Comparison of ENCODE assay signal across 16 mouse cellular contexts in genomic region chr11:5907096-5907495, GRCm38 (mm10). TPM values are rescaled to one million over a fixed set of nuclear protein-coding genes. Genes with fewer than 3 reads are reported as not detected.
"Had no signal": no experiment of that assay in that cellular context is flagged by ENCODE, and none has a peak within 500 bp of the region (broad histone marks: within the 10 kb centered on the region; RNA-seq: fewer than 3 reads in every experiment).

No protein-coding gene starts in this region.

- ATAC-seq: midbrain, embryonic 13.5 days; midbrain, embryonic 16.5 days had no signal

- DNase-seq: lung, adult 18-20 months; lung, embryonic 14.5 days; lung, postnatal 10 days; retina, postnatal 1 day; right cerebral cortex, adult 18-20 months; right cerebral cortex, postnatal 25 days; right cerebral cortex, postnatal 4 days; spleen, adult 18-20 months; thymus, adult 18-20 months; thymus, postnatal 14 days; thymus, postnatal 36 days had no signal

RNA-seq across cellular contexts. Expression of gene Myl7, which starts 8.5 kb away (rescaled TPM):
- total RNA-seq: megakaryocyte, adult 5-6 weeks; megakaryocyte-erythroid progenitor cell, adult 5-6 weeks had no signal
- polyA plus RNA-seq: midbrain, embryonic 16.5 days; myocyte had no signal

RNA-seq across cellular contexts. Expression of gene Gck, which starts 42.8 kb away (rescaled TPM):
- total RNA-seq: megakaryocyte, adult 5-6 weeks; megakaryocyte-erythroid progenitor cell, adult 5-6 weeks had no signal

RNA-seq across cellular contexts. Expression of gene Aebp1, which starts 45.3 kb away (rescaled TPM):
- total RNA-seq: megakaryocyte-erythroid progenitor cell, adult 5-6 weeks had no signal
